Mouse (Mus musculus) NIH3T3 (cell line): ENCODE measurements at regions not wholly inside any gene's neighbourhood (a gene's known extent, or its start where the extent isn't known, plus 50 kb on each side); places are given as distances from the start of the nearest gene placed in this dataset.

Experiments used
- DNase-seq: peaks from one replicate; pipeline ENCODE4 v3.0.0-alpha.2; 2012; ENCODE audit warnings: low read depth

DNA sequence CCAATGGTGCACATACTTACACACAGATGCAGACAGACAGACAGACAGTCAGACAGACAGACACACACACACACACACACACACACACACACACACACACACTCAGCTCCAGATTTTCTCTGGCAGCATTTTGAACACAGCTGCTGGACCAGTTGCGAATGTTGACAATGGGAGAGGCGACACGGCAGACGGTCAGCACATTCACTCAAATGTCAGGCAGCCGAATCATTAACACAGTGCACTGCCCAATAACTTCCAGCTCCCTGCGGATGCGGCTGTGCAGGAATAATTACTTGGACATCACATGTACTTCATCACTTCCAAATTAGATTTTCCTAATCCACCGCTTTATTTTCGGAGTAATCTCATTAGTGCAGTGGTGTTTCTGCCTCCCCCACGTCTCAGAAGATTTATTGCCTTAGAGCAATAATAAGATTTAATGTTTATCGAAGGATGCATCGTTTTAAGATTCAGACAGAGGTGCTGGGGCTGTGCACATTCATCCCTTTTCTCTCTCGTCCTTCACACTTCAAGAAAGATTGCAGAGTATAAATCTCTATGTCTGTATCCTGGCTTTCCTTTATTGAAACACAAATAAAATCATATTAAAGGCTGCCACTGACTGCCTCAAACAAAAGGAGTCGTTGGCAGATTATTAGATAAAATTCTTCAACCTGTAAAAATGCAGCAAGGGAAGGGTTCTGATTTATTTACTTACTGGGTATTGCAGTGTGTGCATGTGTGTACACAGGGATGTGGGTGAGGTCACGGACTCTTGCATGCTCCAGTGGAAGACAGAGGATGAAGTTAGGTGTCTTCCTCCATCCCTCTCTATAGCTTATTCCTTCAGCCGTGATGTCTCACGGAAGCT lies 70.9 kb upstream of the Gas2 start:
- no peak for DNase-seq

DNA sequence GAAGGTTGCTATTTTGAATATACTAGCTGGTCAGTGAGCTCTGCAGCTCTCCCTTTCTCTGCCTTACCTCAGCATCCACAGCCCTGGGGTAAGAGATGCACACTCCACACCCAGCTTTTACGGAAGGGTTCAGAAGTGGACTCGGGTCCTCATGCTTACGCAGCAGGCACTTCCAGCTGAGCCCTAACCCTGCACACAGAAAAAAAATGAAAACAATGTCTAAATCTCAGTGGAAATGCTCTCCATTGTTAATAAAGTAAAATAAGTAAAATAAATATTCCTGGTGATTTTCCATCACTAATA lies 70.3 kb upstream of the Gas2 start:
- DNase-seq = no peak
